Mouse (Mus musculus) CH12.LX (cell line): ENCODE results near the gene Clpsl2. TPM values are rescaled to one million over a fixed set of nuclear protein-coding genes. Genes with fewer than 3 reads are reported as not detected.

Experiments used
- DNase-seq: peaks from one replicate; pipeline ENCODE4 v3.0.0-alpha.2; 2013; ENCODE audit errors: extremely low read depth
- H3K27ac ChIP-seq: 2 replicates; pipeline ENCODE4 v1.5.1; 2012; ENCODE audit warnings: low read depth, mild to moderate bottlenecking, control low read depth, moderate library complexity; ENCODE audit not compliant: insufficient read depth
- H3K27me3 ChIP-seq: replicated peaks from 2 replicates; pipeline ENCODE3; 2012; ENCODE audit warnings: inconsistent platforms
- H3K36me3 ChIP-seq, 2 experiments: replicated peaks in 1 of 2; 2 replicates each; pipeline versions ENCODE3 to v1.6.1; 2012; ENCODE audit warnings: inconsistent platforms in 1 of 2, low read length in 1 of 2, mild to moderate bottlenecking in 1 of 2, mixed read lengths in 1 of 2, moderate library complexity in 1 of 2; ENCODE audit not compliant: control insufficient read depth in 1 of 2, insufficient read depth in 1 of 2
- H3K4me1 ChIP-seq, 2 experiments: 2 replicates each; pipeline ENCODE4 v1.6.1; 2012; ENCODE audit warnings: inconsistent platforms in 1 of 2, moderate library complexity in 1 of 2; ENCODE audit not compliant: insufficient read depth in 2 of 2, control insufficient read depth in 1 of 2
- H3K4me2 ChIP-seq: 2 replicates; pipeline ENCODE4 v1.6.1; 2012; ENCODE audit warnings: low read depth, mild to moderate bottlenecking, control low read depth; ENCODE audit not compliant: poor library complexity, insufficient read depth, severe bottlenecking
- H3K4me3 ChIP-seq, 3 experiments: fragments of 150-350 bp in 1 of 3; sonication (generic) in 1 of 3; replicated peaks in 1 of 3; 2 replicates each; pipeline versions ENCODE3 to v1.5.1; 2011 to 2012; ENCODE audit warnings: low read depth in 2 of 3, low read length in 2 of 3, mild to moderate bottlenecking in 2 of 3, moderate library complexity in 2 of 3, control low read depth in 1 of 3, improper control_type of control experiment in 1 of 3, inconsistent platforms in 1 of 3, mixed read lengths in 1 of 3; ENCODE audit not compliant: poor library complexity in 1 of 3
- H3K79me2 ChIP-seq: replicated peaks from 2 replicates; pipeline ENCODE4 v1.6.1; 2012; ENCODE audit warnings: mild to moderate bottlenecking, moderate library complexity; ENCODE audit not compliant: control insufficient read depth, poor library complexity, insufficient read depth, severe bottlenecking; ENCODE audit errors: extremely low read depth
- H3K9ac ChIP-seq: 2 replicates; pipeline ENCODE4 v1.6.1; 2012; ENCODE audit warnings: low read depth, mild to moderate bottlenecking, control low read depth, moderate library complexity; ENCODE audit not compliant: insufficient read depth
- H3K9me3 ChIP-seq: replicated peaks from 2 replicates; pipeline ENCODE3; 2012; ENCODE audit warnings: low read length, inconsistent platforms, mixed read lengths
- BHLHE40 ChIP-seq: IDR thresholded peaks from 2 replicates; pipeline ENCODE4 v1.6.1; 2011; ENCODE audit warnings: mild to moderate bottlenecking, low read depth, low read length, improper control_type of control experiment
- CTCF ChIP-seq, 2 experiments: IDR thresholded peaks in 1 of 2; conservative IDR thresholded peaks in 1 of 2; 2 replicates each; pipeline ENCODE4 v1.5.1; 2011 to 2012; ENCODE audit warnings: low read depth in 2 of 2, low read length in 2 of 2, improper control_type of control experiment in 1 of 2, inconsistent platforms in 1 of 2, mild to moderate bottlenecking in 1 of 2, moderate library complexity in 1 of 2
- E2F4 ChIP-seq: IDR thresholded peaks from 2 replicates; pipeline ENCODE4 v1.6.1; 2011; ENCODE audit warnings: low read depth, low read length, improper control_type of control experiment; ENCODE audit not compliant: insufficient replicate concordance
- ETS1 ChIP-seq: conservative IDR thresholded peaks from 2 replicates; pipeline ENCODE4 v1.6.1; 2012; ENCODE audit warnings: low read depth, mild to moderate bottlenecking, inconsistent platforms, low read length, improper control_type of control experiment, moderate library complexity
- HCFC1 ChIP-seq: IDR thresholded peaks from 2 replicates; pipeline ENCODE4 v1.6.1; 2012; ENCODE audit warnings: low read depth, mild to moderate bottlenecking, inconsistent platforms, low read length, improper control_type of control experiment
- MAX ChIP-seq: IDR thresholded peaks from 2 replicates; pipeline ENCODE4 v1.6.1; 2011; ENCODE audit warnings: low read length, improper control_type of control experiment
- MAZ ChIP-seq: IDR thresholded peaks from 2 replicates; pipeline ENCODE4 v1.6.1; 2012; ENCODE audit warnings: low read depth, mild to moderate bottlenecking, inconsistent platforms, low read length, improper control_type of control experiment, moderate library complexity
- MXI1 ChIP-seq: IDR thresholded peaks from 2 replicates; pipeline ENCODE4 v1.6.1; 2011; ENCODE audit warnings: mild to moderate bottlenecking, low read depth, low read length, improper control_type of control experiment
- MYC ChIP-seq: IDR thresholded peaks from 2 replicates; pipeline ENCODE4 v1.6.1; 2011; ENCODE audit warnings: low read depth, mild to moderate bottlenecking, improper control_type of control experiment, low read length
- NRF1 ChIP-seq: IDR thresholded peaks from 2 replicates; pipeline ENCODE4 v1.6.1; 2014; ENCODE audit warnings: low read depth, mild to moderate bottlenecking, inconsistent platforms, low read length, improper control_type of control experiment, moderate library complexity
- SIN3A ChIP-seq: IDR thresholded peaks from 2 replicates; pipeline ENCODE4 v1.6.1; 2012; ENCODE audit warnings: low read length, improper control_type of control experiment, inconsistent platforms
- ZKSCAN1 ChIP-seq: IDR thresholded peaks from 2 replicates; pipeline ENCODE4 v1.6.1; 2012; ENCODE audit warnings: low read depth, inconsistent platforms, low read length, improper control_type of control experiment, borderline replicate concordance
- ZMIZ1 ChIP-seq: IDR thresholded peaks from 2 replicates; pipeline ENCODE4 v1.6.1; 2012; ENCODE audit warnings: low read depth, mild to moderate bottlenecking, inconsistent platforms, low read length, improper control_type of control experiment
- dilution Hi-C: fragments of 300-500 bp; cut with MboI; formaldehyde crosslinking; loops from 2 replicates; pipeline ENCODE4 v1.14.3; 2020; ENCODE audit warnings: low sequenced_read_pairs; ENCODE audit not compliant: extremely low pct_unique_long_range_greater_than_20kb, extremely low pct_ligation_motif_present
- in situ Hi-C: fragments of 300-500 bp; cut with MboI; formaldehyde crosslinking; loops from 3 replicates; pipeline ENCODE4 v1.14.3; 2019; ENCODE audit warnings: low sequenced_read_pairs, low pct_ligation_motif_present, low pct_unique_long_range_greater_than_20kb, mixed read lengths
- polyA plus RNA-seq: library from polyadenylated mRNA; unstranded; fragments of >175 nt; gene quantifications from 2 replicates; pipeline ENCODE4 v1.2.1, GENCODE M21; 2012; ENCODE audit warnings: low read depth; ENCODE audit not compliant: insufficient read length
- total RNA-seq, 2 experiments: library from RNA; depleted of rRNA; stranded (reverse); fragments of 300-350 nt in 1 of 2; fragments of >200 nt in 1 of 2; gene quantifications; 2 replicates each; pipeline ENCODE4 v1.2.3; 2012 to 2014

Clpsl2 gene
- total and polyA plus RNA-seq, 3 experiments: not detected

GRCm38 (mm10) chr17:28575244-28576125 lies 26.3 kb downstream of the Clpsl2 start, which contains the start of gene Lhfpl5:
Lhfpl5 (plus strand) TSS chr17:28575641.
- peaks cover 2 to 8% of the 10 kb centered on the region in 2 experiments; a peak in 3 of 4 replicates for H3K4me1 ChIP-seq
- no peak within 1 kb of the TSS for H3K9ac ChIP-seq
- peaks cover 9% of the 10 kb centered on the region for H3K27me3 ChIP-seq
- no peak within 1 kb of the TSS for H3K4me3 ChIP-seq
- H3K36me3 ChIP-seq: no peaks in the 10 kb centered on the region
- in situ Hi-C loops (no loop called here), dilution Hi-C loops (no loop called here)
- no peak for DNase-seq
- H3K4me2 ChIP-seq: no peak within 1 kb of the TSS
- peaks cover 12% of the 10 kb centered on the region for H3K9me3 ChIP-seq
- H3K27ac ChIP-seq: no peak within 1 kb of the TSS
- no peak for TF ChIP-seq MYC
- no peak for TF ChIP-seq MXI1
- no peak for TF ChIP-seq E2F4
- no peak for TF ChIP-seq HCFC1
- TF ChIP-seq ETS1: no peak
- no peak for TF ChIP-seq MAZ
- TF ChIP-seq ZMIZ1: no peak
- no peak for TF ChIP-seq BHLHE40
- TF ChIP-seq NRF1: no peak
- no peaks in the 10 kb centered on the region for H3K79me2 ChIP-seq

GRCm38 (mm10) chr17:28580396-28580795 lies 31.2 kb downstream of the Clpsl2 start:
- no peak for TF ChIP-seq CTCF (conservative IDR thresholded peaks at IDR 0.05 in 1 of 2, IDR thresholded peaks at IDR 0.05 in 1 of 2; ENCODE audit: low read depth in 2 of 2, low read length in 2 of 2)
- peak; percentile 95 for TF ChIP-seq MXI1
- no peak for TF ChIP-seq ZKSCAN1
- peak; percentile 66; the same call in 1 of the 2 replicates for TF ChIP-seq SIN3A
- TF ChIP-seq MAX: peak; percentile 57; the same call in 1 of the 2 replicates
- in situ Hi-C loops (no loop called here), dilution Hi-C loops (no loop called here)
- DNase-seq: peak; percentile 48
- Histone ChIP-seq H3K9me3 (peaks cover 12% of the 10 kb centered on the region), H3K4me3 (no peak overlapping the region), H3K36me3 (no peaks in the 10 kb centered on the region), H3K4me1 (peaks cover 0 to 4% of the 10 kb centered on the region in 2 experiments; a peak in 2 of 4 replicates), H3K27ac (no peak overlapping the region), H3K9ac (no peak overlapping the region), H3K4me2 (no peak overlapping the region), H3K27me3 (peaks cover 7% of the 10 kb centered on the region), H3K79me2 (no peaks in the 10 kb centered on the region)
